Comparison of ENCODE assay signal across 19 mouse cellular contexts in the genomic region with DNA sequence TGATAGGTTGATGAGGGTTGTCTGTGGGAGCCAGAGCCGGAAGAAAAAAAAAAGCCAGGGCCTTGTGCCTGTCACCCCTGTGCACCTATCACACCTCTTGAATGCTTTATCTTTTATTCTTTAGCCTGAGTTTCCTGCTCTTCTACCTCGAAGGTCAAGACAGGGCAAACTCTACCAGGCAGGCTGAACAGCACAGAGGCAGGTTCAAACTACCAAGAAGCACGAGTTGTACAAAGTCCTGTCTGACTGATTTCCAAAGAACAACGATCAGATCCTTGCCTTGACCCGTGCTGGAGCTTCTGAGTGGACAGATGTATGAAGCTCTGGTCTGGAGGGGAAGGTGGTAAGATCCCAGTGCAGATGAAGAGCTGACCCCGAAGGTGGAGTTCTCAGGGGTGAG. TPM values are rescaled to one million over a fixed set of nuclear protein-coding genes. Genes with fewer than 3 reads are reported as not detected.
A peak's percentile ranks its signal among the peaks of the same experiment; 100 is the strongest.
DNase-seq lines count a peak whose midpoint lies in the region; ATAC-seq and TF ChIP-seq lines count a peak whose summit lies in the region.
"Had no signal": no experiment of that assay in that cellular context is flagged by ENCODE, and none has a peak within 500 bp of the region (broad histone marks: within the 10 kb centered on the region; RNA-seq: fewer than 3 reads in every experiment).

No protein-coding gene starts in this region.

- peaks cover 24% of the 10 kb centered on the region; the same call in 1 of the 2 replicates for H3K36me3 ChIP-seq in heart, embryonic 10.5 days
- H3K36me3 ChIP-seq in heart, postnatal 0 days (replicated peaks; ENCODE audit: control insufficient read depth, insufficient read depth, low read length), result no peaks in the 10 kb centered on the region; the same call in none of the 2 replicates
- no peaks in the 10 kb centered on the region for H3K36me3 ChIP-seq in lung, postnatal 0 days (ENCODE audit: insufficient read depth, low read length)
- H3K36me3 ChIP-seq in hindbrain, embryonic 14.5 days (replicated peaks; ENCODE audit: control insufficient read depth, insufficient read depth), result no peaks in the 10 kb centered on the region
- H3K36me3 ChIP-seq: forebrain, embryonic 10.5 days; hindbrain, embryonic 12.5 days; liver, embryonic 15.5 days; midbrain, embryonic 13.5 days; neural tube, embryonic 13.5 days had no signal

- ATAC-seq in heart, postnatal 0 days (ENCODE audit: insufficient read depth, low read depth), result no peak
- no peak for ATAC-seq in lung, postnatal 0 days
- no peak for ATAC-seq in hindbrain, embryonic 14.5 days (ENCODE audit: low FRiP score)
- ATAC-seq: forebrain, postnatal 0 days; midbrain, embryonic 13.5 days; Patski had no signal

- H3K9me3 ChIP-seq in heart, embryonic 10.5 days, result no peaks in the 10 kb centered on the region
- H3K9me3 ChIP-seq in heart, postnatal 0 days (replicated peaks; ENCODE audit: control insufficient read depth, low read length), result no peaks in the 10 kb centered on the region
- H3K9me3 ChIP-seq in lung, postnatal 0 days (ENCODE audit: low read length), result no peaks in the 10 kb centered on the region
- no peaks in the 10 kb centered on the region for H3K9me3 ChIP-seq in hindbrain, embryonic 14.5 days (ENCODE audit: control insufficient read depth, low read length)
- H3K9me3 ChIP-seq: forebrain, embryonic 10.5 days; hindbrain, embryonic 12.5 days; limb, embryonic 12.5 days; liver, embryonic 15.5 days; midbrain, embryonic 13.5 days; neural tube, embryonic 13.5 days had no signal

- 52% methylated on average over 6 of the region's 6 CpGs for WGBS in heart, embryonic 10.5 days
- 50% methylated on average over 6 of the region's 6 CpGs for WGBS in heart, postnatal 0 days
- WGBS in lung, postnatal 0 days, result 54% methylated on average over 6 of the region's 6 CpGs
- 87% methylated on average over 6 of the region's 6 CpGs for WGBS in hindbrain, embryonic 14.5 days

- TF ChIP-seq EP300 in heart, postnatal 0 days (IDR thresholded peaks at IDR 0.05; ENCODE audit: low read depth), result no peak
- TF ChIP-seq EP300 in lung, postnatal 0 days (IDR thresholded peaks at IDR 0.05), result no peak

- no peak for TF ChIP-seq CTCF in heart, postnatal 0 days (IDR thresholded peaks at IDR 0.05; ENCODE audit: low read depth)
- no peak for TF ChIP-seq CTCF in lung, postnatal 0 days (IDR thresholded peaks at IDR 0.05)

- H3K4me1 ChIP-seq in heart, embryonic 10.5 days, result peaks cover 86% of the 10 kb centered on the region
- peaks cover 72% of the 10 kb centered on the region for H3K4me1 ChIP-seq in heart, postnatal 0 days (ENCODE audit: control insufficient read depth, insufficient read depth)
- peaks cover 38% of the 10 kb centered on the region for H3K4me1 ChIP-seq in lung, postnatal 0 days (ENCODE audit: insufficient read depth, low read depth, low read length)
- H3K4me1 ChIP-seq in hindbrain, embryonic 14.5 days (replicated peaks; ENCODE audit: control insufficient read depth, insufficient read depth, low read length), result no peaks in the 10 kb centered on the region
- H3K4me1 ChIP-seq: midbrain, embryonic 13.5 days had no signal

- intact Hi-C loops in heart, postnatal 14 days (cut with DNase I), result no loop called here
- intact Hi-C loops in heart, postnatal 36 days (cut with DNase I), result no loop called here

- no peak overlapping the region for H3K4me3 ChIP-seq in heart, embryonic 10.5 days
- H3K4me3 ChIP-seq in heart, postnatal 0 days (ENCODE audit: low read depth, low read length), result no peak overlapping the region
- no peak overlapping the region for H3K4me3 ChIP-seq in lung, postnatal 0 days (ENCODE audit: low read depth, low read length)
- no peak overlapping the region for H3K4me3 ChIP-seq in hindbrain, embryonic 14.5 days (replicated peaks; ENCODE audit: low read length)
- H3K4me3 ChIP-seq: forebrain, embryonic 10.5 days; hindbrain, embryonic 12.5 days; limb, embryonic 12.5 days; liver, embryonic 15.5 days; midbrain, embryonic 13.5 days; neural tube, embryonic 13.5 days had no signal

- H3K4me2 ChIP-seq in heart, postnatal 0 days (ENCODE audit: low read depth, low read length), result no peak overlapping the region
- H3K4me2 ChIP-seq in lung, postnatal 0 days (replicated peaks; ENCODE audit: low read depth, low read length), result no peak overlapping the region
- no peak overlapping the region for H3K4me2 ChIP-seq in hindbrain, embryonic 14.5 days (replicated peaks)
- H3K4me2 ChIP-seq: hindbrain, embryonic 12.5 days; limb, embryonic 12.5 days; liver, embryonic 15.5 days; midbrain, embryonic 13.5 days; neural tube, embryonic 13.5 days had no signal

- no peak overlapping the region for H3K9ac ChIP-seq in heart, postnatal 0 days (replicated peaks; ENCODE audit: low read depth, low read length)
- no peak overlapping the region for H3K9ac ChIP-seq in lung, postnatal 0 days (replicated peaks; ENCODE audit: low read depth)
- no peak overlapping the region for H3K9ac ChIP-seq in hindbrain, embryonic 14.5 days
- H3K9ac ChIP-seq: forebrain, postnatal 0 days; hindbrain, embryonic 12.5 days; limb, embryonic 12.5 days; liver, embryonic 15.5 days; midbrain, embryonic 13.5 days; neural tube, embryonic 13.5 days had no signal

- H3K27me3 ChIP-seq in heart, embryonic 10.5 days (ENCODE audit: insufficient read depth, poor library complexity, severe bottlenecking), result no peaks in the 10 kb centered on the region
- H3K27me3 ChIP-seq in heart, postnatal 0 days (ENCODE audit: control insufficient read depth, insufficient read depth, low read length), result no peaks in the 10 kb centered on the region
- H3K27me3 ChIP-seq in lung, postnatal 0 days (replicated peaks; ENCODE audit: insufficient read depth, low read length), result no peaks in the 10 kb centered on the region
- H3K27me3 ChIP-seq in hindbrain, embryonic 14.5 days (ENCODE audit: control insufficient read depth, insufficient read depth, low read length), result no peaks in the 10 kb centered on the region
- H3K27me3 ChIP-seq: hindbrain, embryonic 12.5 days; limb, embryonic 12.5 days; liver, embryonic 15.5 days; midbrain, embryonic 13.5 days; neural tube, embryonic 13.5 days; Patski had no signal

- H3K27ac ChIP-seq in heart, embryonic 10.5 days, result peak overlapping the region; percentile 67; the same call in 1 of the 2 replicates
- H3K27ac ChIP-seq in heart, postnatal 0 days (ENCODE audit: low read depth), result 0 out of 2 replicates have a peak overlapping the region, but pooled peaks have one; percentile 36
- H3K27ac ChIP-seq in lung, postnatal 0 days (ENCODE audit: low read length), result peak overlapping the region; percentile 84; the same call in 1 of the 2 replicates
- H3K27ac ChIP-seq in hindbrain, embryonic 14.5 days, result no peak overlapping the region
- H3K27ac ChIP-seq: forebrain, embryonic 10.5 days; hindbrain, embryonic 12.5 days; liver, embryonic 15.5 days; midbrain, embryonic 13.5 days; neural tube, embryonic 13.5 days had no signal

- DNase-seq in heart, embryonic 10.5 days (ENCODE audit: low spot score), result no peak
- no peak for DNase-seq in heart, postnatal 14 days
- no peak for DNase-seq in heart, postnatal 0 days (ENCODE audit: low spot score)
- DNase-seq in heart, postnatal 36 days, result no peak
- DNase-seq in lung, postnatal 0 days (ENCODE audit: low spot score), result no peak
- DNase-seq in lung, postnatal 14 days, result no peak
- no peak for DNase-seq in hindbrain, embryonic 14.5 days (ENCODE audit: low spot score)
- DNase-seq in lung, postnatal 4 days, result no peak
- DNase-seq: adrenal gland, adult 8-10 months; cerebellum, adult 8-10 months; forebrain, postnatal 0 days; right cerebral cortex, adult 18-20 months had no signal

RNA-seq across cellular contexts. Expression of gene Creb3l2, which starts 20.8 kb away (rescaled TPM):
- polyA plus RNA-seq in heart, embryonic 10.5 days (2016; fragmentation: Nextera tagmentation; extraction: Ambion mirVana), result 33.5 and 36.3 TPM in 2 replicates
- total RNA-seq in heart, postnatal 14 days (2021), result 10 to 100 TPM; 27.4 to 29.5 TPM
- total RNA-seq in heart, postnatal 0 days (2014; rRNA removed; ENCODE audit: low replicate concordance), result 32.4 and 39.7 TPM in 2 replicates
- 16.3 TPM in 2 replicates for polyA plus RNA-seq in heart, postnatal 0 days (2015; fragmentation: Nextera tagmentation; extraction: Ambion mirVana)
- 10 to 100 TPM; 21.5 to 22.6 TPM for total RNA-seq in heart, postnatal 36 days (2021)
- polyA plus RNA-seq in lung, postnatal 0 days (2015; fragmentation: Nextera tagmentation; extraction: Ambion mirVana), result 23.6 and 23.8 TPM in 2 replicates
- 5.0 and 5.5 TPM in 2 replicates for polyA plus RNA-seq in hindbrain, embryonic 14.5 days (2014; fragmentation: Nextera tagmentation; extraction: Ambion mirVana)
